Mouse (Mus musculus) retina, postnatal 1 day (tissue): ENCODE data around the gene 4930519P11Rik.

ENCODE experiments used
- DNase-seq: peaks from one replicate; pipeline ENCODE4 v3.0.0-alpha.2; 2012

Gene 4930519P11Rik

DNA sequence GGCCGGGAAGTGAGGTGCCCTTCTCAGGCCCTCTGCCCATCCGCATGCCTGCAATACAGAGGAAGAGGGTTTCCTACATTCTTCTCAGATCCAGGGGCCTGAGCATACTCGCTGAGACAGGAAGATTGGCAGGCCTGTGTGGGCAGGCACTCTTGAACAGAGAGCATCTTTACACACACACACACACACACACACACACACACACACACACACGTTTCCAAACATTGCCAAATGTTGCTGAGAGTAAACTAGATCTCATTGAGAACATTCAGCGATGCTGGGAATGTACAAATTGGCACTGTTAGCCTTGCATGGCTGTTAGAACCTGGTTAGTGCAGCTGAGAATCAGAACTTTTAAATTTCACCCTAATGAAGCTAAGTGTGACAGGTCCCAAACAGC is 17.3 kb upstream of the 4930519P11Rik start:
- no peak for DNase-seq

DNA sequence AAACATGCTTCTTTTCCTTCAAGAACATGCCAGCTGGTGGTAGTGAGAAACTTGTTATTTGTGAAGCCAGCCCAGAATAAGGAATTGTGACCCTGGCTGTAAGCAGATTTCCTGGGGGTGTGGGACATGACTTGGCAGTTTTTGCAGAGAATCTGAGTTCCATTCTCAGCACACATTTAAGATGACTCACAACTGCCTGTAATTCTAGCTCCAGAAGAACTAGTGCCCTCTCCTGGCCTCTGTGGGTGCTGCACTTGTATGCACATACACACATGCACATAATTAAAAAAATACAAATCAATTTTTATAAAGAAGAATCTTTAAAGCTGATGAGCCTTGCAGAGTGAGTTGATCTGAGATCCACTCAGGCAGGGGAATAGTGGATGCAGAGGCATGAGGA is 10.9 kb upstream of the 4930519P11Rik start:
- DNase-seq = no peak

DNA sequence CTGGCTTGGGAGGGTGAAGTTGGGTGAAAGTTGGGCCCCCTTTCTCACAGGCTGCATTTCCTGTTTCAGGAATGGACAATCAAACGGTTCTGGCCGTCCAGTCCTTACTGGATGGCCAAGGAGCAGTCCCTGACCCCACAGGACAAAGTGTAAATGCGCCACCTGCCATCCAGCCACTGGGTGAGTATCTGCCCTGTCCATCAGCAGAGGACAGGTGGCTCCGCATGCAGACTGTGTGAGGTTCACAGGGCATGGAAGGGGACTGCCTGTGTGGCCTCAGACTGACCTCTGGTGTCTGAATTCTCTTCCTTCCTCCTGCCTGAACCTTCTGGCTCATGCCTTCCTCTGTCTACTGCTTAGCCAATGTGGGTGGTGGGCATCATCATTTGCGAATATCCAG is 8.4 kb upstream of the 4930519P11Rik start:
- no peak for DNase-seq

DNA sequence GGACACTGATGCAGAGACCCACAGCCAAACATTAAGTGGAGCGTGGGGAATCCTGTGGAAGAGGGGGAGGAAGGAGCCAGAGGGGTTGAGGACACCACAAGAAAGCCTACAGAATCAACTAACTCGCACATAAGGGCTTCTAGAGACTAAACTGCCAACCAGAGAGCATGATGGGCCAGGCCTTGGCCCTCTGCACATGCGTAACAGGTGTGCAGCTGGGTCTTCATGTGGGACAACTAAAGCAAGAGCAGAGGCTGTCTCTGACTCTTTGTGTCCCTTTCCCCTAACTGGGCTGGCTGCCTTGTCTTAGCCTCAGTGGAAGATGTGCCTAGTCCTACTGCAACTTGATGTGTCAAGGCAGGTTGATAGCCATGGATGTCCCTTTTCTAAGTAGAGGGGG is 3.8 kb upstream of the 4930519P11Rik start:
- no peak for DNase-seq

DNA sequence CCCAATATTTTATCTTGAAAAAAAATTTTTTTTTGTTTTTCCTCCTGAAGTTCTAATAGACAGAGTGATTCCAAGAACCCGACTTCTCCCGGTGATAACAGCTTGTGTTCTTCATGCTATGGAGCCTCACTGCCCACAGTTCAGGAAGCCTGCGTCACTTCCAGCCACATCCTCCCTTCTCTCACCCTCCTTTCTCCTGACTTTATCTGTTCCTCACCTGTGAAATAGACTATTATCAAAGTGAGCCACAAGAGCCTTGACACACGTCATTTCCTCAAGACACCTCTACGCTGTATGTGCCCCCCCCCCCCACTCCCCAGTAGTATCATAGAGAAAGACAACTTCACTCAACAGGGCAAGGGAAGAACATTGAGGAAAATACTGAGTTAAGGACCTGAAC is 2.4 kb upstream of the 4930519P11Rik start:
- DNase-seq = no peak

DNA sequence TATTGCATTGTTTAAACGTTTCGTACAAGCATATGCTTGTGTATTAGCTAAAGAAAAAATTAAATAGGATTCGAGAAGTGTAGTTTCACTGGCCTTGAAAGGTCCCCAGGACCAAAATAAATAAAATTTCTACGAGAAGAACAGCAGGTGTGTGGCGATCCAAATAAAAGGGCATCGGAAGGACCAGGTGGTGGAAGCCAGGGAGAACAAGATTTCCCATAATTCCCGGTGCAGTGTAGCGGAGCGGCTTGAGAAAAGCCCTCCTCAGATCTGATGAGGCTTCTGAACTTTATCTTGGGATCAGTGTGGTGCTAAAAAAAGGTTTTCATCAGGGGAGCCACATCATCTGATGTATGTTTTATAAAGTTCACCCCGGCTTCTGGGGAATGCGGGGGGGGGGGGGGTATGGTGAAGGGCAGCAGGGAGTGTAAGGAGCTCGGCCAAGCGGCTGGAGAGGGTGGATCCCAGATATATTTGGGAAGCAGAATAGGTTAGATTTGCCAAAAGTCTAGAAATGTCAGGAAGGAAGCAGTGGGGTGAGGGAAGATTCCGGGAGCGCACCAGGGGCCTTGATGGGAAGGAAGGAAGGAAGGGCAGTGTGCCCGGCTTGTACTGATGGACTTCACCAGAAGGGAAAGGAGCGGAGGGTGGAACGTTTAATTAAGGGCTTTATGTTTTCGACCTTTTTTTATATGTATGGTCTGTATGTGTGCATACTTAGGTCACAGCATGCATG is 1.8 kb upstream of the 4930519P11Rik start:
- DNase-seq = peak; percentile 31

DNA sequence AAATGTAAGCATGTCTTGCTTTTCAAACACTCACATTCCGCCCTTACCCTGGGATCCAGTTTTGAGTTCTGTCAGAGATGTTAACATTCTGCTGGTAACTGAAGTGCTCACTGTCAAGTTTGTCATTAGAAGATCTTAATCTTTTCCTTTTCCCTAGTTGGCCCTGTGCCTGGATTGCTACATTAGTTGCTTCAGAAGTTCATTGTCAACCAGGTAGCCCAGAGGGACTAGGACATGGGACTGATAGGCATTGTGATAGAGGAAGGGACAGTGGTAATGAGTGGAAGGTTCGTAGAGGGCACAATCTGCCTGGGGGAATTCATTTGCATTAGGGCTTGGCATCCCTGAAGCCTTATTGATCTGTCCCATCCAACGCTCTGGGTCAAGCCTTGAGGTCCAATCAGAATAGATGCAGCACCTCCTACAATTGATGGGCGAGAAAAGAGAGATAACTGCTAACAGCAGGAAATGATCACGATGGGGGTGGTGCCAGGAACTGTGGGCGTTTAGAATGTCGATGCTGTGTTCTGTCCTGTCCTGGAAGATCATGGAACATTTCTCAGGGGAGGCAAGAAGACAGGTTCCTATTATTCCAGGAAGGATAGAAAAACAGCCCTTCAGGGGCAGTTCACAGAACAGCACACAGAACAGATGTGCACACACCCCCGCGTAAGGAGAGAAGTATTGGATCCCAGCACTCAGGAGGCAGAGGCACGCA is 4.0 kb downstream of the 4930519P11Rik start:
- DNase-seq = no peak

DNA sequence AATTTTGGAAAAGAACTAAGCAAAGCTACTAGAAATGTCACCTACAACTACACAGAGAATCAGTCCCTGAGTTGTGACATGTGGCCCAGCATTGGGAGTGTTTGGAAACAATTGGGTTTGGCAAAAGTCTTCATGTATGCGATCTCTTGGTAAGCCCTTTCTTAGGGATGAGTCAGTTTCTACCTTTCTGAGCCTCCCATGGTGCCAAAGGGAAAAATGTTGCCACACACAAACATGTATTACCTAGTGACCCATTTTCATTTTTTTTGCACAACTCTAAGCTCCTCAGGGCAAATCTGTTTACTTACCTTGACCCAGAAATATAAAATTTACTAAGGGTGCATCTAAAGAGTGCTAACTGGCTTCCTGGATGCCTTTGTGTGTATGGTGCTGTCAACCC is 6.3 kb downstream of the 4930519P11Rik start:
- no peak for DNase-seq

DNA sequence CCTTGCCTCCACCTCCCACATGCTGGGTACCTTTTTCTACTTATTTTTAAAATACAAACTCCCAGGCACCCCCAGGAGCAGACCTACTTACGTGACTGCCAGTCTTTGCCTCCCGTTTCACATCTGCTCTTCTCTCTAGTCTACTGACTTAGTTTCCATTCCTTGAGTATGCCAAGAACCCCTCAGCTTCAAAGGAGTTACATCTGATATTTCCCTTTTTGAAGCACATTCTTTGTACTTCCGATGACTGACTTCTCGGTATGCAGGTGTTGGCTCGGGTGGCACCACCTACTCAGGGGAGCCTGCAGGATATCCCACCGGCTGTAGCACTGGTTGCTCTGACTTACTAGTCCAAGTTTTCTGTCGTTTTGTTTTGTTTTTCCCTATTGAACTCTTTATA is 9.1 kb downstream of the 4930519P11Rik start:
- no peak for DNase-seq

DNA sequence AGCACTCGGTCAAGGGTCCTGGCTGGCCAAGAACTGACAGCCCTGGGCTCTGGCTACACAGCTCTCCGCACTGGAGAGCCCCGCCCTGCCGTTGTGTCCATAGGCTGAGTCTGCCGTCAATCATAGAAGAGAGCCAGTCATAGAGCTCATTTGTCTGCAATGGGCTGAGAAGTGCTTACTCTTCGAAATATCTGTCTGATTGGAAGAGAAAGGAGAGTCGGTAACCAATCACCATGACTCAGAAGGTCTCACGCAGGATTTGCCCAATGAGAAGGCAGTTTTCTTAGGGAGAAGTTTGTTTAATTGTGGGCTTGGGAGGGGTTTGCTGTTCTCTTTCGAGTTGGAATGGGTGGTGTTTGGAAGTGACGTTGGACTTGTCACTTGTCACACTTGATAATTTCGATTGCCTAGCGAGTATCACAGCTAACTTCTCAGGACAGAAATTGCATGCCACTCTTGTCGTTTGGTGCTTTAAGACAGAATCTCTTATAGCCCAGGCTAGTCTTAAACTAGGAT is 9.5 kb downstream of the 4930519P11Rik start, which contains the start of gene Pxmp4:
Pxmp4 (minus strand) TSS at position 71 of the 516 bp plus-strand sequence.
- peak; percentile 99 for DNase-seq

DNA sequence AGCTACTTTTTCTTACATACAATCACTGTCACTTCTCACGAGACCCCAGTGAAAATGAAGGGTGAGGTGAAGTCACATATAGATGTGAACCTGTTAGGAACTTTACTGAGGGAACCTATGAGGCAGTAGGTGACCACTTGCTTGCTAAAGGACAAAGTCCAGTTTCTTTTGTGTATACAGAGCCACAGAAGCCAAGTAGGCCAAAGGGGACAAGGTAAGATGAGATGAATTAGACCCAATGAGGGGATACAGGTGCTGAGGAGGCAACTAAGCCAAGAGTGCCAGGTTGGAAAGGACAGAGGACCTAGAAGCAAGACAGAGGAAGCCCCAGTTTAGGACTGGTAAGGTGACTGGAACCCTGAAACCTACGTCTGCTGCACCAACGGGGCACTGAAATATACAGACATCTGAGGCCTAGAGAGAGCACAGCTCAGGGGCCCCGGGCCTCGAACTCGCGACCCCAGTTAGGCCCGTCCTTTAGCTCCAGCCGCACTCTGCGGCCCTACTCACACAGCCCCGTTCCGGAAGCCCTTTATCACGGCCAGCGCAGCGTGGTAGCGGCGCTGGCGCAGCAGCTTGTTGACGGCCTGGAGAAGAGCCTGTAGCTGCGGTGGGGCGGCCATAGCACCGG is 10.1 kb downstream of the 4930519P11Rik start:
- DNase-seq = no peak

DNA sequence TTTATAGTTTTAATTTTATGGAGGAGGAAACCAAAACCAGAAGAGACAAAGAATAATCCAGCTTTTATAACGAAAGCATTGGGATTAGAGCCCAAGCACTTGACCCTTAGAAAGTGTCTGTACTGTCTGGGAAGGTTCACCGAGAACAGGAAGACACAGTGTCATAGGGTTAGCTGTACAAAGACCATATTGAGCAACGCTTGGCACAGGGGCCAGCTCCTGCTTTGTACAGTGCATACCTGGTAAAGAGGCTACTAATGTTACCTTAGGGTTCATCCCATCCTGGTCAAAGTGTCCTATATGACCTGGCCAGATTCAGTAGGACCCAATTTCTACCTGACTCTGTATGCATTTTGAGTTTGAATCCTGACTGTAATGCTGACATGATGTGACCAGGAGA is 11.9 kb downstream of the 4930519P11Rik start:
- no peak for DNase-seq

DNA sequence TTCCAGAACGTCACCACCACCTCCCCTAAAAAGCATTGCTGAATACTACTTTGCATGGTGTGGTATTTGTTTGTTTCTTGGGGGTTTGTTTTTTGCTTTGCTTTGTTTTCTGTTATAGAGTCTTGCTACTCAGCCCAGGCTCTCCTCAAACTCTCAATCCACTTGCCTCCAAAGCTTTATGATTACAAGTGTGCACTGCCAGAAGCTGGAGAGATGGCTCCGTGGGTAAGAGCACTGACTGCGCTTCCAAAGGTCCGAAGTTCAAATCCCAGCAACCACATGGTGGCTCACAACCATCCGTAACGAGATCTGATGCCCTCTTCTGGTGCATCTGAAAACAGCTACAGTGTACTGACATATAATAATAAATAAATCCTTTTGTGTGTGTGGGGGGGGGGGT is 12.7 kb downstream of the 4930519P11Rik start:
- no peak for DNase-seq

DNA sequence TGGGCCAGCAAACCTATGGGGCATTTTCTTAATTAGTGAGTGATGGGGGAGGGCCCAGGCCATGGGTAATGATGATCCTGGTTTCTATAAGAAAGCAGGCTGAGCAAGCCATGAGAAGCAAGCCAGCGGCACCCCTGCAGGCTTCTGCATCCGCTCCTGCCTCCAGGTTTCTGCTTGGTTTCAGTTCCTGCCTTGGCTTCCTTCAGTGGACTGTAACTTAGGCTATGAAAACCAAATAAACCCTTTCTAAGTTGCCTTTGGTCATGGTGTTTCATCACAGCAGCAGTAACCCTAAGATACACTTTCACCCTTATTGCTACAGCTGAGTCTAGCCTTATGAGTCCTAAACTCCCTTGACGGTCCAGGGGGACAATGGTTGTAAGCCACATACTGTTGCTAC is 15.8 kb downstream of the 4930519P11Rik start:
- DNase-seq = no peak

DNA sequence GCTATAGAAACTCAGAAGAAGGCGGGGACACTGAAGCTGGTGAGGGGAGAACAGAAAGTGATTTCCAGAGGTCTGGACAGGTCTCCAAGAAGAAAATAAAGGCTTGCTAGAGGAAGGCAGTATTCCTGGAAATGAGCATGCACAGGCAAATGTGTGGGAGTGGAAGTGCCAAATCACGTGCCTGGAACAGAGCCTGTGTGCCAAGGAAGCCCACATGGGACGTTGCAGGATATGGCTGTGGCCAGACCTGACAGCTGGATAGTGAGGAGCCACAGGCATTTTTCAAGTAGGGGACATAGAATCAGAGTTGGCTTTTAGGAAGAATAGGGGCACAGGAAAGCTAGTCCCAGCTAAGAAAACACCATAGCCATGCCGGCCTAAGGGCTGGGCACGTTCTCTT is 17.5 kb downstream of the 4930519P11Rik start:
- no peak for DNase-seq

DNA sequence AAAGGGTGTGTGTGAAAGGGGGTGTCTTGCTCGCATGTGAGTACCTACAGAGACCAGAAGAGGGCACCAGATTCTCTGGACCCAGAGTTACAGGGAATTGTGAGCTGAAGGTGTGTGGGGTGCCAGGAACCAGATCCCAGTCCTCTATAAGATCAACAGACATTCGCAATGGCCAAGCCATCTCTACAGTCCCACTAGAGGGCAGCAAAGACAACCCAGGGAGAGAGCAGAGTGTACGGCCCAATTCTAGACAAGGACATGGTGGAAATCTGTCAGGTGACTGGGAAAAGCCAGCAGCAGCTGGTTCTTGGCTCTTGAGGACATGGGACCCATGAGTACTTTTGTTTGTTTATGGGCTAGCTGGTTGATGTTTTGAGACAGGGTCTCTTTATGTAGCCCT is 20.2 kb downstream of the 4930519P11Rik start:
- peak; percentile 66 for DNase-seq

DNA sequence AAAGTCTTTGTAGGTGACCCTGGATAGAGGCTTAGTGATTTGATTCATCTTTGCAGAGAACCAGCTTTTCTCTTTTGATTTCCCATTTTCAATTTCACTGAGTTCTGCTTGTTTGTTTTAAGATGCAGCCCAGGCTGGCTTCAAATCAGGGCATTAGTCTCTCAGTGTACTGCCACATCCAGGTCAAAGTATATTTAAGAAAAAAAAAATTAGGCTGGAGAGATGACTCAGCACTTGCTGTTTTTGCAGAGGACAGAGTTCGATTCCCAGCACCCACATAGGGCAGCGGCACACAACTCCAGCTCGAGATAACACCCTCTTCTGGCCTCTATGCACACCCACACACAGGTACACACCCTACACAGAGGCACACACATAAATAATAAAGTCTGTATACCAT is 22.0 kb downstream of the 4930519P11Rik start:
- DNase-seq = no peak

DNA sequence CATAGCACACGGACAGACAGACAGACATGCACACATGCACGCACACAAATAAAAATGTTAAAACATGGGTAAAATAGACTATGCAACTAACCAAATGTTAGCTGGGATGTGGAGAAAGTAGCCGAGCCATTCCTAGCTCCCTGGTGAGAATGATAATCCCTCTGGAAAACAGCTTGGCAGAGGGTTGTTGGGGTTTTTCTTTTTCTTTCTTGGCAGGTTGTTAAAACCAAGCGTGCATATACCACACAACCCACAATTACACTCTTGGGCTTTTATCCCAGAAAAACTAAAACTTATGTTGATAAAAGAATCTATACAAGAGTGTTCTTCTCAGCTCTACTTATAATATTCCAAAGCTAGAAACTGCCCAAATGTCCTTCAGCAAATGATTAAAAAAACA is 24.2 kb downstream of the 4930519P11Rik start:
- no peak for DNase-seq

DNA sequence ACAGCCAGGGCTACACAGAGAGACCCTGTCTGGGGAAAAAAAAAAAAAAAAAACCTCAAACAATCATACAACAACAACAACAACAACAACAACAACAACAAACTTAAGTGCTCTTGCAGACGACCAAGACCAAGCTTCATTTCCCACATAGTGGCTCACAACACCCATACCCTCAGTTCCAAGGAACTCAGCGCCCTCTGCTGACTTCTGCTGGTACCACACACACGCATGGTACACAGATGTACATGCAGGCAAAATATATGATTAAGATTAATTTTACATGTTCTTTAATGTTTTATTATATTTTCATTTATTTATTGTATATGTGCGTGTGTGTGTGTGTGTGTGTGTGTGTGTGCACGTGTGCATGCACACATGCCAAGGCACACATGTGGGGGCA is 26.8 kb downstream of the 4930519P11Rik start:
- DNase-seq = peak; percentile 68

DNA sequence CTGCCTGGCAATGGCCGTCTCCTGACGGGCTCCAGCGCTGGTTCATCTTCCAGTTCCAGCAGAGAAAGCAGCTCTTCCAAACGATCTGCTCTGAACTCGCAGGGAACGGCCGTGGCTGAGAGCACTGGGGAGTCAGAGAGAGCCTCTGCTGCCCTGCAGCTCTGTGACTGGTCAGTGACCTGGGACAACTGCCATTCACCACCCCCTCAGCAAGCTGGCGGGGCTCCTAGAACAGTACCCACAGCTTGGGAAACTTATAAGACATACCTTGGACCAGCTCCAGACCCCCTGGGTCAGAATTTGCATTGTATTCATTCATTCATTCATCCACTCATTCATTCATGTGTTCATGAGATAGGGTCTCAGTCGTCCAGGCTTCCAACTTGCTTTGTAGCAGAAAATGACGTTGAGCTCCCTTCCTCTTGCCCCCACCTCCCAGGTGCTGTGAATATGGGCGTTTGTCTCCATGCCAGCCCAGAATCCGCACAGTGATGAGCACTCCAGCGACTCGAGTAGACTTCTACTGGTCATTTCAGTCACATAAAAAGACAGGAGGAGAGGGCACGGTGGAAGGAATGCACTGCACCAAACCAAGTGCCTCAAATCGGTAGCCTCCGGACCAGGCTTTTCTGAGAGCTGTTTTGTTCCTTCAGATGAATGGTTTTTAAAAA is 28.2 kb downstream of the 4930519P11Rik start:
- peak; percentile 36 for DNase-seq

DNA sequence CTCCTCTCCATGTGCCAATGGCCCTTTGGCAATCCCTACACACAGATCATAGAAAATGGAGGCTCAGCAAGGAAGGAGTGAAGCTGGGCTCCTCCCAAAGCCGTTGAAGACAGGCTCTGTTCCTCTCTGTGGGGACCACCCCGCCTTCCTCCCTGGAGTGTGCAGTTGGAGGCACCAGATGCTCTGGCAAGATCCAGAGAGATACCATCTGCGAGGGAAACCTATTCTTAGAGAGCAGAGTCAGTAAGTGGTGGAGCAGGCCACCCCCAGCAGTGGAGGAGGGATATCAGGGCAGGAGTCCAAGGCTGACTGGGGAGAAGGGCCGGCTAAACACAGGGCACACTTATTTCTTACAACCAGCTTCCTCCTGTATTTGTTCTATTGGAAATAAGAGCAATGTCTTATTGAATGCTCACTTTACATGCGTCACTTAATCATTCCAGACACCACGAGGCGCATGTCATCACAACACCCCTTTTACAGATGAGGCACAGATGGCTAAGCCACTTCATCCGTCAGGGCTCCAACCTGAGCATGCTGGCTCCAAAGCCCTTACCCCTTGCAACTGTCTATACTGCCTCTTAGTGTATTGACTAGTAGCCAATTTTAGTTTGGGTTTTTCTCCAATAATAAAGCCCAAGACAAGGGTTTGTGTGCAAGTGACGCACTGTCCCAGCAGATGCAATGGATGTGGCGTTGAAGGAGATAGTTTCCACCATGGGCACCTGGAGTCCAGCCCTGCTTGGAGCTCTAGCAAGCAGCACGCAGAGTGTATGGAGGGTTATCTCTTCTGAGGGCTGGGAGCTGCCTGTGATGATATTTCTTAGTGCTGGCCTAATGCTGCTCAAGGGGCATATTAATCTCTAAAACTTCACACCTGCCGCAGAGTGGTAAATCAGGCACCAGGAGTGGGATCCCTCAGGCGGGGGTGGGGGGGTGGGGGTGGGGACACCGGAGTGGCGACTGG is 29.0 kb downstream of the 4930519P11Rik start:
- peak; percentile 79 for DNase-seq

DNA sequence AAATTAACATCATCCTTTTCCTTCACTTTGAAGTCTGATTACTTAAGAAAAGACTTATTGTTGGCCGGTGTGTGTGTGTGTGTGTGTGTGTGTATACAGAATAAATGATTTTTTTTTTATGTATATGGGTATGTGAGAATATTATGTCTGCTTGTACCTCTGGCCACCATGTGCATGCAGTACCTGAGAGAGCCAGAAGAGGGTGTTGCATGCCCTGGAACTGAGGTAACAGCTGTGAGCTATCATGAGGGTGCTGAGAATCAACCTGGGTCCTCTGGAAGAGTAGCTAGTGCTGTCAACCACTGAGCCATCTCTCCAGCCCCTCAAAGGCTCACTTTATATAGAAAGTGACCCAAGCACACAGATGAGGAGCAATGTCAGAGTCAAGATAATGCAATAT is 31.8 kb downstream of the 4930519P11Rik start:
- DNase-seq = peak; percentile 4
